Mouse (Mus musculus): ENCODE results near the gene AI182371. TPM values are rescaled to one million over a fixed set of nuclear protein-coding genes. Genes with fewer than 3 reads are reported as not detected.

Gene AI182371
- total RNA-seq (2014; fragmentation: Nextera tagmentation) = 3.0 and 3.6 TPM in 2 replicates
- 1.6 and 2.3 TPM in 2 replicates for total RNA-seq (2017)
- polyA plus RNA-seq (2012) = 0.07 and 0.08 TPM in 2 replicates

GRCm38 (mm10) chr2:35101443-35101842, at the start of gene AI182371:
TSS of gene AI182371 (minus strand) at chr2:35101543.
- Histone ChIP-seq H3K27me3 (ENCODE audit: insufficient read depth, low read length) (0 out of 2 replicates have a peak, but pooled peaks cover 4% of the 10 kb centered on the region), H3K4me1 (ENCODE audit: insufficient read depth, low read depth, low read length) (peaks cover 9% of the 10 kb centered on the region), H3K4me3 (ENCODE audit: low read depth, low read length) (no peak within 1 kb of the TSS), H3K36me3 (replicated peaks) (no peaks in the 10 kb centered on the region), H3K9me3 (replicated peaks) (no peaks in the 10 kb centered on the region)
- TF ChIP-seq TAL1 (conservative IDR thresholded peaks at IDR 0.05; ENCODE audit: low read depth, low read length) (no peak), POLR2AphosphoS5 (IDR thresholded peaks at IDR 0.05; ENCODE audit: insufficient replicate concordance, low read depth, low read length) (no peak), CTCF (IDR thresholded peaks at IDR 0.05; ENCODE audit: low read depth, low read length) (no peak), GATA2 (IDR thresholded peaks at IDR 0.05; ENCODE audit: borderline replicate concordance, low read depth, low read length) (no peak), GATA1 (IDR thresholded peaks at IDR 0.05; ENCODE audit: borderline replicate concordance, low read length) (no peak)
- ATAC-seq (ENCODE audit: extremely low read depth, insufficient number of reproducible peaks, low FRiP score, poor library complexity, severe bottlenecking) (no peak), DNase-seq (ENCODE audit: low spot score) (no peak)

GRCm38 (mm10) chr2:35148806-35149205, 47.5 kb upstream of the AI182371 start:
- Histone ChIP-seq H3K36me3 (replicated peaks) (peaks cover 99% of the 10 kb centered on the region), H3K4me3 (ENCODE audit: low read depth, low read length) (no peak overlapping the region), H3K9me3 (replicated peaks) (no peaks in the 10 kb centered on the region), H3K4me1 (ENCODE audit: insufficient read depth, low read depth, low read length) (peaks cover 2% of the 10 kb centered on the region; the same call in 1 of the 2 replicates), H3K27me3 (ENCODE audit: insufficient read depth, low read length) (no peaks in the 10 kb centered on the region)
- ATAC-seq (ENCODE audit: extremely low read depth, insufficient number of reproducible peaks, low FRiP score, poor library complexity, severe bottlenecking) = no peak
- no peak for DNase-seq (ENCODE audit: low spot score)
- TF ChIP-seq POLR2AphosphoS5 (IDR thresholded peaks at IDR 0.05; ENCODE audit: insufficient replicate concordance, low read depth, low read length) (no peak), CTCF (IDR thresholded peaks at IDR 0.05; ENCODE audit: low read depth, low read length) (no peak), GATA2 (IDR thresholded peaks at IDR 0.05; ENCODE audit: borderline replicate concordance, low read depth, low read length) (no peak), TAL1 (conservative IDR thresholded peaks at IDR 0.05; ENCODE audit: low read depth, low read length) (no peak), GATA1 (IDR thresholded peaks at IDR 0.05; ENCODE audit: borderline replicate concordance, low read length) (no peak)

GRCm38 (mm10) chr2:35141673-35142072, 40.3 kb upstream of the AI182371 start:
- peaks cover 93% of the 10 kb centered on the region for H3K36me3 ChIP-seq (replicated peaks)
- ATAC-seq (ENCODE audit: extremely low read depth, insufficient number of reproducible peaks, low FRiP score, poor library complexity, severe bottlenecking) = no peak

GRCm38 (mm10) chr2:35138576-35138975, 37.2 kb upstream of the AI182371 start:
- peaks cover 84% of the 10 kb centered on the region for H3K36me3 ChIP-seq (replicated peaks)
- no peak for TF ChIP-seq TAL1 (conservative IDR thresholded peaks at IDR 0.05; ENCODE audit: low read depth, low read length)
- TF ChIP-seq CTCF (IDR thresholded peaks at IDR 0.05; ENCODE audit: low read depth, low read length) = no peak
- no peak for TF ChIP-seq POLR2AphosphoS5 (IDR thresholded peaks at IDR 0.05; ENCODE audit: insufficient replicate concordance, low read depth, low read length)
- no peaks in the 10 kb centered on the region for H3K9me3 ChIP-seq (replicated peaks)
- ATAC-seq (ENCODE audit: extremely low read depth, insufficient number of reproducible peaks, low FRiP score, poor library complexity, severe bottlenecking) (no peak), DNase-seq (ENCODE audit: low spot score) (no peak)
- no peaks in the 10 kb centered on the region for H3K27me3 ChIP-seq (ENCODE audit: insufficient read depth, low read length)
- H3K4me3 ChIP-seq (ENCODE audit: low read depth, low read length) = no peak overlapping the region
- H3K4me1 ChIP-seq (ENCODE audit: insufficient read depth, low read depth, low read length) = no peaks in the 10 kb centered on the region; the same call in 1 of the 2 replicates

More at GRCm38 (mm10) chr2:35141673-35142072, 40.3 kb upstream of the AI182371 start:
- no peak overlapping the region for H3K4me3 ChIP-seq (ENCODE audit: low read depth, low read length)
- no peak for DNase-seq (ENCODE audit: low spot score)
- H3K27me3 ChIP-seq (ENCODE audit: insufficient read depth, low read length) = no peaks in the 10 kb centered on the region
- peaks cover 2% of the 10 kb centered on the region; the same call in 1 of the 2 replicates for H3K4me1 ChIP-seq (ENCODE audit: insufficient read depth, low read depth, low read length)
- no peaks in the 10 kb centered on the region for H3K9me3 ChIP-seq (replicated peaks)
- TF ChIP-seq TAL1 (conservative IDR thresholded peaks at IDR 0.05; ENCODE audit: low read depth, low read length) (no peak), GATA2 (IDR thresholded peaks at IDR 0.05; ENCODE audit: borderline replicate concordance, low read depth, low read length) (no peak), POLR2AphosphoS5 (IDR thresholded peaks at IDR 0.05; ENCODE audit: insufficient replicate concordance, low read depth, low read length) (no peak), GATA1 (IDR thresholded peaks at IDR 0.05; ENCODE audit: borderline replicate concordance, low read length) (no peak), CTCF (IDR thresholded peaks at IDR 0.05; ENCODE audit: low read depth, low read length) (no peak)

- Histone ChIP-seq H3K36me3 (replicated peaks) (peaks cover 51% of the 10 kb centered on the region), H3K4me1 (ENCODE audit: insufficient read depth, low read depth, low read length) (peaks cover 12% of the 10 kb centered on the region), H3K27me3 (ENCODE audit: insufficient read depth, low read length) (no peaks in the 10 kb centered on the region), H3K9me3 (replicated peaks) (no peaks in the 10 kb centered on the region), H3K4me3 (ENCODE audit: low read depth, low read length) (no peak overlapping the region)
- DNase-seq (ENCODE audit: low spot score) (no peak), ATAC-seq (ENCODE audit: extremely low read depth, insufficient number of reproducible peaks, low FRiP score, poor library complexity, severe bottlenecking) (no peak)
- TF ChIP-seq TAL1 (conservative IDR thresholded peaks at IDR 0.05; ENCODE audit: low read depth, low read length) (no peak), CTCF (IDR thresholded peaks at IDR 0.05; ENCODE audit: low read depth, low read length) (no peak), GATA1 (IDR thresholded peaks at IDR 0.05; ENCODE audit: borderline replicate concordance, low read length) (no peak), POLR2AphosphoS5 (IDR thresholded peaks at IDR 0.05; ENCODE audit: insufficient replicate concordance, low read depth, low read length) (no peak), GATA2 (IDR thresholded peaks at IDR 0.05; ENCODE audit: borderline replicate concordance, low read depth, low read length) (no peak)
Measured at GRCm38 (mm10) chr2:35133891-35134290, 32.5 kb upstream of the AI182371 start.

- Histone ChIP-seq H3K27me3 (ENCODE audit: insufficient read depth, low read length) (no peaks in the 10 kb centered on the region), H3K4me1 (ENCODE audit: insufficient read depth, low read depth, low read length) (peaks cover 12% of the 10 kb centered on the region), H3K9me3 (replicated peaks) (no peaks in the 10 kb centered on the region), H3K36me3 (replicated peaks) (peaks cover 47% of the 10 kb centered on the region), H3K4me3 (ENCODE audit: low read depth, low read length) (peak overlapping the region; percentile 70)
- TF ChIP-seq GATA2 (IDR thresholded peaks at IDR 0.05; ENCODE audit: borderline replicate concordance, low read depth, low read length) = no peak
- ATAC-seq (ENCODE audit: extremely low read depth, insufficient number of reproducible peaks, low FRiP score, poor library complexity, severe bottlenecking) = no peak
- no peak for DNase-seq (ENCODE audit: low spot score)
Measured at GRCm38 (mm10) chr2:35132662-35133055, 31.3 kb upstream of the AI182371 start.

Data from G1E (cell line).